In genomic region chr11:3162236-3162897, GRCm38 (mm10) we compare ENCODE assay signal across 8 mouse cellular contexts. TPM values are rescaled to one million over a fixed set of nuclear protein-coding genes. Genes with fewer than 3 reads are reported as not detected.
DNase-seq lines count a peak whose midpoint lies in the region; ATAC-seq and TF ChIP-seq lines count a peak whose summit lies in the region.
"Not testable (repeated sequence)": the region's sequence is repeated elsewhere in the genome, so short reads cannot be mapped to it uniquely, and the experiment has no call there.

No protein-coding gene starts in this region.

- DNase-seq in hindbrain, postnatal 0 days (ENCODE audit: low spot score), result not testable (repeated sequence)
- DNase-seq in layer of hippocampus, postnatal 36 days, result peak; percentile 54 to 71
- peak; percentile 72 to 77 for DNase-seq in thymus, postnatal 10 days (ENCODE audit: low spot score in 2 of 2)

- not testable (repeated sequence) for H3K27ac ChIP-seq in embryonic facial prominence, embryonic 12.5 days; hindbrain, postnatal 0 days; lung, embryonic 16.5 days (ENCODE audit: low read length)

- peak; percentile 4 for ATAC-seq in activated CD4-positive, CD25-positive, alpha-beta regulatory T cell, adult 4 months
- peak; percentile 53 for ATAC-seq in embryonic facial prominence, embryonic 12.5 days (ENCODE audit: insufficient number of reproducible peaks, insufficient read depth, low FRiP score, low TSS enrichment)
- peak; percentile 3; the same call in 1 of the 2 replicates for ATAC-seq in granulocyte monocyte progenitor cell, adult 5-6 weeks (replicated peaks; ENCODE audit: poor library complexity, severe bottlenecking)
- ATAC-seq in hindbrain, postnatal 0 days, result peak; percentile 21; the same call in 1 of the 2 replicates
- ATAC-seq in lung, embryonic 16.5 days (ENCODE audit: low read depth), result peak; percentile 38; the same call in 1 of the 2 replicates
- ATAC-seq in neutrophil, adult 5-6 weeks (ENCODE audit: extremely low read depth, insufficient number of reproducible peaks, low FRiP score, poor library complexity, severe bottlenecking), result peak; percentile 1; the same call in 1 of the 2 replicates

- not testable (repeated sequence) for H3K4me2 ChIP-seq in embryonic facial prominence, embryonic 12.5 days (replicated peaks); hindbrain, postnatal 0 days (ENCODE audit: low read depth, low read length); lung, embryonic 16.5 days (ENCODE audit: low read depth, low read length)

- H3K4me3 ChIP-seq in embryonic facial prominence, embryonic 12.5 days; hindbrain, postnatal 0 days (ENCODE audit: low read length); lung, embryonic 16.5 days (ENCODE audit: low read length): not testable (repeated sequence)

- H3K36me3 ChIP-seq in embryonic facial prominence, embryonic 12.5 days; hindbrain, postnatal 0 days (ENCODE audit: insufficient read depth, low read length); lung, embryonic 16.5 days (ENCODE audit: control insufficient read depth, insufficient read depth, low read length): not testable (repeated sequence)

- not testable (repeated sequence) for H3K9ac ChIP-seq in embryonic facial prominence, embryonic 12.5 days; hindbrain, postnatal 0 days (replicated peaks; ENCODE audit: low read length); lung, embryonic 16.5 days (ENCODE audit: low read length)

- not testable (repeated sequence) for H3K27me3 ChIP-seq in embryonic facial prominence, embryonic 12.5 days; hindbrain, postnatal 0 days (ENCODE audit: insufficient read depth, low read length); lung, embryonic 16.5 days (ENCODE audit: control insufficient read depth, insufficient read depth, low read depth, low read length)

- TF ChIP-seq CTCF in hindbrain, postnatal 0 days (IDR thresholded peaks at IDR 0.05; ENCODE audit: low read depth), result not testable (repeated sequence)

- WGBS in embryonic facial prominence, embryonic 12.5 days, result 65% methylated on average over 5 of the region's 5 CpGs
- 60% methylated on average over 5 of the region's 5 CpGs for WGBS in hindbrain, postnatal 0 days
- WGBS in lung, embryonic 16.5 days, result 57% methylated on average over 5 of the region's 5 CpGs

- peaks cover 14% of the 10 kb centered on the region for H3K9me3 ChIP-seq in embryonic facial prominence, embryonic 12.5 days
- not testable (repeated sequence) for H3K9me3 ChIP-seq in hindbrain, postnatal 0 days (ENCODE audit: low read length); lung, embryonic 16.5 days (ENCODE audit: control insufficient read depth, low read length)

- not testable (repeated sequence) for H3K4me1 ChIP-seq in embryonic facial prominence, embryonic 12.5 days; hindbrain, postnatal 0 days (ENCODE audit: insufficient read depth, low read length); lung, embryonic 16.5 days (replicated peaks; ENCODE audit: control insufficient read depth, insufficient read depth, low read length)

RNA-seq across cellular contexts. Expression of gene Sfi1, which starts 30.9 kb away (rescaled TPM):
- 10 to 100 TPM; 33.1 to 45.9 TPM for polyA plus RNA-seq in activated CD4-positive, CD25-positive, alpha-beta regulatory T cell, adult 4 months (2017; shearing (Covaris generic))
- 17.0 and 17.1 TPM in 2 replicates for polyA plus RNA-seq in embryonic facial prominence, embryonic 12.5 days (2016; fragmentation: Nextera tagmentation; extraction: Ambion mirVana)
- 10.4 and 12.3 TPM in 2 replicates for total RNA-seq in granulocyte monocyte progenitor cell, adult 5-6 weeks (2014; fragmentation: Nextera tagmentation)
- total RNA-seq in granulocyte monocyte progenitor cell, adult 5-6 weeks (2017), result 8.0 and 18.0 TPM in 2 replicates
- 16.9 and 18.2 TPM in 2 replicates for total RNA-seq in hindbrain, postnatal 0 days (2014; rRNA removed)
- 9.5 and 9.9 TPM in 2 replicates for polyA plus RNA-seq in hindbrain, postnatal 0 days (2015; fragmentation: Nextera tagmentation; extraction: Ambion mirVana)
- total RNA-seq in layer of hippocampus, postnatal 36 days (2021), result 10 to 100 TPM; 66.4 to 85.4 TPM
- 13.7 and 15.8 TPM in 2 replicates for polyA plus RNA-seq in lung, embryonic 16.5 days (2015; fragmentation: Nextera tagmentation; extraction: Ambion mirVana)
- total RNA-seq in neutrophil, adult 5-6 weeks (2017), result 60.9 and 65.4 TPM in 2 replicates

RNA-seq across cellular contexts. Expression of gene Eif4enif1, which starts 39.8 kb away (rescaled TPM):
- polyA plus RNA-seq in activated CD4-positive, CD25-positive, alpha-beta regulatory T cell, adult 4 months (2017; shearing (Covaris generic)), result 10 to 100 TPM; 53.6 to 62.8 TPM
- polyA plus RNA-seq in embryonic facial prominence, embryonic 12.5 days (2016; fragmentation: Nextera tagmentation; extraction: Ambion mirVana), result 70.2 and 74.4 TPM in 2 replicates
- 67.8 and 75.2 TPM in 2 replicates for total RNA-seq in granulocyte monocyte progenitor cell, adult 5-6 weeks (2014; fragmentation: Nextera tagmentation)
- total RNA-seq in granulocyte monocyte progenitor cell, adult 5-6 weeks (2017), result 35.2 and 51.4 TPM in 2 replicates
- total RNA-seq in hindbrain, postnatal 0 days (2014; rRNA removed), result 42.1 and 47.7 TPM in 2 replicates
- polyA plus RNA-seq in hindbrain, postnatal 0 days (2015; fragmentation: Nextera tagmentation; extraction: Ambion mirVana), result 35.2 and 35.3 TPM in 2 replicates
- 10 to 100 TPM; 67.2 to 71.1 TPM for total RNA-seq in layer of hippocampus, postnatal 36 days (2021)
- polyA plus RNA-seq in lung, embryonic 16.5 days (2015; fragmentation: Nextera tagmentation; extraction: Ambion mirVana), result 34.8 and 37.5 TPM in 2 replicates
- 75.0 and 81.2 TPM in 2 replicates for total RNA-seq in neutrophil, adult 5-6 weeks (2017)

Comparison
In these comparisons a context has a peak if more than half of its experiments do, and no peak if none do; other contexts are left out.
1. ATAC-seq: peak in every context shown above with its lines; median percentile 53 in embryonic facial prominence, embryonic 12.5 days; 38 in lung, embryonic 16.5 days; 21 in hindbrain, postnatal 0 days; 4 in activated CD4-positive, CD25-positive, alpha-beta regulatory T cell, adult 4 months; 3 in granulocyte monocyte progenitor cell, adult 5-6 weeks; 1 in neutrophil, adult 5-6 weeks.